Mouse (Mus musculus): ENCODE measurements at regions not wholly inside any gene's neighbourhood (a gene's known extent, or its start where the extent isn't known, plus 50 kb on each side); places are given as distances from the start of the nearest gene placed in this dataset.

GRCm38 (mm10) chr4:89419507-89419906 lies 108.7 kb upstream of the Cdkn2b start:
- Histone ChIP-seq H3K9ac (ENCODE audit: low read length) (no peak overlapping the region), H3K4me1 (replicated peaks; ENCODE audit: control insufficient read depth, insufficient read depth, low read length) (no peaks in the 10 kb centered on the region), H3K27ac (ENCODE audit: low read depth) (no peak overlapping the region), H3K9me3 (ENCODE audit: control insufficient read depth, low read length) (no peaks in the 10 kb centered on the region), H3K36me3 (ENCODE audit: control insufficient read depth, insufficient read depth, low read length) (no peaks in the 10 kb centered on the region), H3K4me2 (ENCODE audit: low read length) (no peak overlapping the region), H3K4me3 (ENCODE audit: low read depth, low read length) (no peak overlapping the region), H3K27me3 (replicated peaks; ENCODE audit: control insufficient read depth, insufficient read depth, low read length) (no peaks in the 10 kb centered on the region)
- ATAC-seq (replicated peaks; ENCODE audit: low FRiP score, low TSS enrichment, low read depth) (no peak), DNase-seq (ENCODE audit: low spot score) (no peak)
- WGBS = 92% methylated on average over 7 of the region's 7 CpGs

- Histone ChIP-seq H3K4me3 (ENCODE audit: low read depth, low read length) (no peak overlapping the region), H3K27me3 (replicated peaks; ENCODE audit: control insufficient read depth, insufficient read depth, low read length) (no peaks in the 10 kb centered on the region), H3K36me3 (ENCODE audit: control insufficient read depth, insufficient read depth, low read length) (no peaks in the 10 kb centered on the region), H3K27ac (ENCODE audit: low read depth) (no peak overlapping the region), H3K9ac (ENCODE audit: low read length) (no peak overlapping the region), H3K4me2 (ENCODE audit: low read length) (no peak overlapping the region), H3K9me3 (ENCODE audit: control insufficient read depth, low read length) (no peaks in the 10 kb centered on the region), H3K4me1 (replicated peaks; ENCODE audit: control insufficient read depth, insufficient read depth, low read length) (no peaks in the 10 kb centered on the region)
- WGBS = 40% methylated on average over 2 of the region's 2 CpGs
- DNase-seq (ENCODE audit: low spot score) (no peak), ATAC-seq (replicated peaks; ENCODE audit: low FRiP score, low TSS enrichment, low read depth) (no peak)
These were observed 94.9 kb upstream of the Cdkn2b start for GRCm38 (mm10) chr4:89405624-89406167.

GRCm38 (mm10) chr4:89403151-89403550 lies 92.3 kb upstream of the Cdkn2b start:
- Histone ChIP-seq H3K4me2 (ENCODE audit: low read length) (no peak overlapping the region), H3K4me1 (replicated peaks; ENCODE audit: control insufficient read depth, insufficient read depth, low read length) (no peaks in the 10 kb centered on the region), H3K36me3 (ENCODE audit: control insufficient read depth, insufficient read depth, low read length) (no peaks in the 10 kb centered on the region), H3K4me3 (ENCODE audit: low read depth, low read length) (no peak overlapping the region), H3K27me3 (replicated peaks; ENCODE audit: control insufficient read depth, insufficient read depth, low read length) (no peaks in the 10 kb centered on the region), H3K27ac (ENCODE audit: low read depth) (no peak overlapping the region), H3K9me3 (ENCODE audit: control insufficient read depth, low read length) (no peaks in the 10 kb centered on the region), H3K9ac (ENCODE audit: low read length) (no peak overlapping the region)
- DNase-seq (ENCODE audit: low spot score) (no peak), ATAC-seq (replicated peaks; ENCODE audit: low FRiP score, low TSS enrichment, low read depth) (no peak)
- WGBS = 81% methylated on average over 1 of the region's 1 CpGs

- Histone ChIP-seq H3K27ac (ENCODE audit: low read depth) (no peak overlapping the region), H3K27me3 (replicated peaks; ENCODE audit: control insufficient read depth, insufficient read depth, low read length) (no peaks in the 10 kb centered on the region), H3K9ac (ENCODE audit: low read length) (no peak overlapping the region), H3K9me3 (ENCODE audit: control insufficient read depth, low read length) (no peaks in the 10 kb centered on the region), H3K36me3 (ENCODE audit: control insufficient read depth, insufficient read depth, low read length) (no peaks in the 10 kb centered on the region), H3K4me1 (replicated peaks; ENCODE audit: control insufficient read depth, insufficient read depth, low read length) (no peaks in the 10 kb centered on the region), H3K4me2 (ENCODE audit: low read length) (no peak overlapping the region), H3K4me3 (ENCODE audit: low read depth, low read length) (no peak overlapping the region)
- DNase-seq (ENCODE audit: low spot score) (no peak), ATAC-seq (replicated peaks; ENCODE audit: low FRiP score, low TSS enrichment, low read depth) (no peak)
- whole genome bisulfite sequencing = 70% methylated on average over 5 of the region's 5 CpGs
These were observed 91.5 kb upstream of the Cdkn2b start for GRCm38 (mm10) chr4:89402324-89402723.

DNA sequence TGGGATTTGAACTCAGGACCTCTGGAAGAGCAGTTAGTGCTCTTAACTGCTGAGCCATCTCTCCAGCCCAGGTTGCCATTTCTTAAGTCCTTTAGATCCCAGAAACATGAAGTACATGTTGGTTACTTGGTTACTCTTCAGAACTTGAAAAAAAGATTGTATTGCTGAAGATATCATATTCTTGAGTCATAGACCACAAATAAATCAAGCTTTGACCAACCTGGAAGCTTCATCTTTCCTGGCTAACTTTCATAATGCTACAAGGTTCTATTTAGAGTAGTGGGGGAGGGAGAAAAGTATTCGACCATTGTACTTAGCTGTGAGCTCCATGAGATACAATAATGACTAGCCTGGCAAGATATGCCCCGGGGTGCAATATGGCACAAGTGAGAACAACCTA lies 90.9 kb upstream of the Cdkn2b start:
- Histone ChIP-seq H3K27me3 (replicated peaks; ENCODE audit: control insufficient read depth, insufficient read depth, low read length) (no peaks in the 10 kb centered on the region), H3K4me2 (ENCODE audit: low read length) (no peak overlapping the region), H3K27ac (ENCODE audit: low read depth) (no peak overlapping the region), H3K4me3 (ENCODE audit: low read depth, low read length) (no peak overlapping the region), H3K9ac (ENCODE audit: low read length) (no peak overlapping the region), H3K9me3 (ENCODE audit: control insufficient read depth, low read length) (no peaks in the 10 kb centered on the region), H3K36me3 (ENCODE audit: control insufficient read depth, insufficient read depth, low read length) (no peaks in the 10 kb centered on the region), H3K4me1 (replicated peaks; ENCODE audit: control insufficient read depth, insufficient read depth, low read length) (no peaks in the 10 kb centered on the region)
- DNase-seq (ENCODE audit: low spot score) = no peak
- 76% methylated on average over 2 of the region's 2 CpGs for WGBS
- no peak for ATAC-seq (replicated peaks; ENCODE audit: low FRiP score, low TSS enrichment, low read depth)

GRCm38 (mm10) chr4:89400342-89400741 lies 89.5 kb upstream of the Cdkn2b start:
- H3K9me3 ChIP-seq (ENCODE audit: control insufficient read depth, low read length) = no peaks in the 10 kb centered on the region
- H3K36me3 ChIP-seq (ENCODE audit: control insufficient read depth, insufficient read depth, low read length) = no peaks in the 10 kb centered on the region
- ATAC-seq (replicated peaks; ENCODE audit: low FRiP score, low TSS enrichment, low read depth) (no peak), DNase-seq (ENCODE audit: low spot score) (no peak)
- no peaks in the 10 kb centered on the region for H3K4me1 ChIP-seq (replicated peaks; ENCODE audit: control insufficient read depth, insufficient read depth, low read length)
- no peak overlapping the region for H3K27ac ChIP-seq (ENCODE audit: low read depth)
- WGBS = 85% methylated on average over 3 of the region's 3 CpGs
- no peak overlapping the region for H3K4me2 ChIP-seq (ENCODE audit: low read length)
- H3K27me3 ChIP-seq (replicated peaks; ENCODE audit: control insufficient read depth, insufficient read depth, low read length) = no peaks in the 10 kb centered on the region
- H3K9ac ChIP-seq (ENCODE audit: low read length) = no peak overlapping the region
- H3K4me3 ChIP-seq (ENCODE audit: low read depth, low read length) = no peak overlapping the region

GRCm38 (mm10) chr4:89399277-89399676 lies 88.4 kb upstream of the Cdkn2b start:
- Histone ChIP-seq H3K36me3 (ENCODE audit: control insufficient read depth, insufficient read depth, low read length) (no peaks in the 10 kb centered on the region), H3K27me3 (replicated peaks; ENCODE audit: control insufficient read depth, insufficient read depth, low read length) (no peaks in the 10 kb centered on the region), H3K4me3 (ENCODE audit: low read depth, low read length) (no peak overlapping the region), H3K4me2 (ENCODE audit: low read length) (no peak overlapping the region), H3K27ac (ENCODE audit: low read depth) (no peak overlapping the region), H3K9ac (ENCODE audit: low read length) (no peak overlapping the region), H3K9me3 (ENCODE audit: control insufficient read depth, low read length) (no peaks in the 10 kb centered on the region), H3K4me1 (replicated peaks; ENCODE audit: control insufficient read depth, insufficient read depth, low read length) (no peaks in the 10 kb centered on the region)
- DNase-seq (ENCODE audit: low spot score) = no peak
- ATAC-seq (replicated peaks; ENCODE audit: low FRiP score, low TSS enrichment, low read depth) = no peak
- 61% methylated on average over 2 of the region's 2 CpGs for WGBS

- Histone ChIP-seq H3K36me3 (ENCODE audit: control insufficient read depth, insufficient read depth, low read length) (no peaks in the 10 kb centered on the region), H3K27me3 (replicated peaks; ENCODE audit: control insufficient read depth, insufficient read depth, low read length) (no peaks in the 10 kb centered on the region), H3K9ac (ENCODE audit: low read length) (no peak overlapping the region), H3K4me1 (replicated peaks; ENCODE audit: control insufficient read depth, insufficient read depth, low read length) (no peaks in the 10 kb centered on the region), H3K9me3 (ENCODE audit: control insufficient read depth, low read length) (no peaks in the 10 kb centered on the region), H3K27ac (ENCODE audit: low read depth) (no peak overlapping the region), H3K4me3 (ENCODE audit: low read depth, low read length) (no peak overlapping the region), H3K4me2 (ENCODE audit: low read length) (no peak overlapping the region)
- DNase-seq (ENCODE audit: low spot score) (no peak), ATAC-seq (replicated peaks; ENCODE audit: low FRiP score, low TSS enrichment, low read depth) (no peak)
- WGBS = 83% methylated on average over 2 of the region's 2 CpGs
These were observed 85.2 kb upstream of the Cdkn2b start for GRCm38 (mm10) chr4:89396020-89396419.

- no peaks in the 10 kb centered on the region for H3K36me3 ChIP-seq (ENCODE audit: control insufficient read depth, insufficient read depth, low read length)
- no peak overlapping the region for H3K4me2 ChIP-seq (ENCODE audit: low read length)
- H3K27ac ChIP-seq (ENCODE audit: low read depth) = no peak overlapping the region
- ATAC-seq (replicated peaks; ENCODE audit: low FRiP score, low TSS enrichment, low read depth) (no peak), DNase-seq (ENCODE audit: low spot score) (no peak)
- H3K4me1 ChIP-seq (replicated peaks; ENCODE audit: control insufficient read depth, insufficient read depth, low read length) = no peaks in the 10 kb centered on the region
- H3K9me3 ChIP-seq (ENCODE audit: control insufficient read depth, low read length) = no peaks in the 10 kb centered on the region
- no peak overlapping the region for H3K9ac ChIP-seq (ENCODE audit: low read length)
- H3K27me3 ChIP-seq (replicated peaks; ENCODE audit: control insufficient read depth, insufficient read depth, low read length) = no peaks in the 10 kb centered on the region
- no peak overlapping the region for H3K4me3 ChIP-seq (ENCODE audit: low read depth, low read length)
These were observed 84.5 kb upstream of the Cdkn2b start for GRCm38 (mm10) chr4:89395336-89395735.

All from intestine, embryonic 14.5 days (tissue).